Mouse (Mus musculus): ENCODE data around the gene Bhlha9. TPM values are rescaled to one million over a fixed set of nuclear protein-coding genes. Genes with fewer than 3 reads are reported as not detected.

Gene Bhlha9
- polyA plus RNA-seq (2015; fragmentation: Illumina TruSeq; extraction: RNeasy Lipid Tissue Mini Kit (QIAGEN cat#74804); ENCODE audit: low read depth, low replicate concordance), result 1.8 TPM

GRCm38 (mm10) chr11:76671871-76672475 lies at the start of gene Bhlha9:
TSS of gene Bhlha9 (plus strand) at chr11:76672470.

DNA sequence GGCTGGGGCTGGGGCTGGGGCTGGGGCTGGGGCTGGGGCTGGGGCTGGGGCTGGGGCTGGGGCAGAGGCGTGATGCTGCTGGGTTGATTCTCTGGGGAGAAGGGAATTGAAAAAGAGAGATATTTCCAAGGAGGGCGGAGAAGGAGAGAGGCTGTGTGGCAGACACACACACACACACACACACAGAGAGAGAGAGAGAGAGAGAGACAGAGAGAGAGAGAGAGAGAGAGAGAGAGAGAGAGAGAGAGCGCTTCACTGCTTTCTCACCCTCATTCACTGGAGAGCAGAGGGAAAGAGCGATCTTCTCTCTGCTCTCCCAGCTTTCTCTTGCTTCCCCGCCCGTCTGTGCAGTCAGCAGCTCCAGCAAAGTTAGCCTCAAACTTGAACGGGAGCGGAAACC lies 7.2 kb downstream of the Bhlha9 start, which contains the start of gene Trarg1:
Gene Trarg1, plus strand, starts transcription at position 301 of the 400 bp plus-strand sequence.

Other genes starting within 250 kb of the Bhlha9 start
- gene Abr, start 50.2 kb upstream of the Bhlha9 start, polyA plus RNA-seq (2015; fragmentation: Illumina TruSeq; extraction: RNeasy Lipid Tissue Mini Kit (QIAGEN cat#74804); ENCODE audit: low read depth, low replicate concordance), result 261 TPM
- gene Trarg1, start 7.3 kb downstream of the Bhlha9 start, polyA plus RNA-seq (2015; fragmentation: Illumina TruSeq; extraction: RNeasy Lipid Tissue Mini Kit (QIAGEN cat#74804); ENCODE audit: low read depth, low replicate concordance), result 0.59 TPM
- gene Gosr1, start 91.1 kb downstream of the Bhlha9 start, polyA plus RNA-seq (2015; fragmentation: Illumina TruSeq; extraction: RNeasy Lipid Tissue Mini Kit (QIAGEN cat#74804); ENCODE audit: low read depth, low replicate concordance), result 25.1 TPM
- 31.9 TPM for gene Cpd, start 174.5 kb downstream of the Bhlha9 start, polyA plus RNA-seq (2015; fragmentation: Illumina TruSeq; extraction: RNeasy Lipid Tissue Mini Kit (QIAGEN cat#74804); ENCODE audit: low read depth, low replicate concordance)
- gene Tmigd1, start 229.7 kb downstream of the Bhlha9 start, polyA plus RNA-seq (2015; fragmentation: Illumina TruSeq; extraction: RNeasy Lipid Tissue Mini Kit (QIAGEN cat#74804); ENCODE audit: low read depth, low replicate concordance), result not detected

Measured in brain, adult 10 weeks (tissue).